Mouse (Mus musculus) activated CD4-positive, CD25-positive, alpha-beta regulatory T cell, adult 4 months (primary cell): Measurements from ENCODE around the gene Adam6a. TPM values are rescaled to one million over a fixed set of nuclear protein-coding genes. Genes with fewer than 3 reads are reported as not detected.
"Not testable (repeated sequence)": the region's sequence is repeated elsewhere in the genome, so short reads cannot be mapped to it uniquely, and the experiment has no call there.

ENCODE experiments used
- ATAC-seq: one replicate; pipeline ENCODE4 v1.8.0; 2017
- polyA plus RNA-seq, 2 experiments: library from polyadenylated mRNA; unstranded; fragments of 100-300 nt; shearing (Covaris generic); gene quantifications; one replicate each; pipeline ENCODE4 v1.2.1; 2017

The Adam6a gene
- not detected for polyA plus RNA-seq

GRCm38 (mm10) chr12:113543608-113544007 lies at the start of gene Adam6a:
Gene Adam6a (plus strand): TSS chr12:113543908.
- not testable (repeated sequence) for ATAC-seq

- ATAC-seq = no peak
Observed at GRCm38 (mm10) chr12:113525901-113526300, 17.8 kb upstream of the Adam6a start.

GRCm38 (mm10) chr12:113578241-113578640 lies 34.5 kb downstream of the Adam6a start:
- no peak for ATAC-seq

- no peak for ATAC-seq
Observed at GRCm38 (mm10) chr12:113588001-113588400, 44.3 kb downstream of the Adam6a start.

Other genes with a start within 250 kb of the Adam6a start
- gene Adam6b, start 54.4 kb upstream of the Adam6a start, polyA plus RNA-seq = under 1 TPM; 0.60 to 0.84 TPM